Mouse (Mus musculus) ovary, postnatal 36 days (tissue): ENCODE results near the gene Myo1d.

Source experiments
- DNase-seq: peaks from one replicate; pipeline ENCODE4 v3.0.0; 2022; ENCODE audit warnings: low spot score, mixed read lengths

Gene Myo1d

DNA sequence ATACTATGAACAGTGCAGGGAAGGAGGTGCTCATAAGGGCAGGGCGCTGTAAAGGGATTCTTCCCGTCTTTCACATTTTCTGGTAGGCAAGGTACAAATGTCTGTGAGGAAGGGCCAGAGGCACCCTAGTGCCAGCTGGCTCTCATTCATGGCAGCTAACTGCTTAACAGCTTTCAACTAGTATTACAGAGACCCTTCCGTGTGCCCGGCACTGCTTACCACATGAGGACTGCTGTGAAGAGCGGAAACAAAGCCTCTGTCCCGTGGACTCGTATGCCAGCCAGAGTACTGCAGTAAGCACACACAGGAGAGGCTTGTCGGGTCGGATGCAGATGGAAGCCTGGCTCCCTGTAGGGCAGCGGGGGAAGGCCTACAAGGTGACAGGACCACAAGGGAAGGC is 229.6 kb downstream of the Myo1d start:
- DNase-seq = no peak

DNA sequence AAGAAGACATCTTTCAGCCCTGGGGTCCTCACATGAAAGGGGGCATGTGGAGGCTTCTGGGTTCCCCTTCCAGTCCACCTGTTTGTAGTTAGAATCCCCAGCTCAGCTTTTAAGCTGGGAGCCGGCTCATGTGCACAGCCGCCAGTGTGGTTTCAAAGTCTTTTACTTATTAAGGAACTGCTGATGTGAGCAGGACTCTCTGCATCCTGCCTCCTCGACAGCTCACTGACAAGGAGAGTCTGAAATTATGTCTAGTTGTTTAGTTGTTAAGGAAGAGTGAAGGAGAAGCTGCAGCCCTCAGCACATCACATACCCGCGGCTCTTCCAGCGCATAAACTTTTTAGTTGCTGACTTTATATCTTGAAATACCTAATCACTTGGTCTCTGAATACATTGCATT is 230.0 kb downstream of the Myo1d start:
- no peak for DNase-seq

DNA sequence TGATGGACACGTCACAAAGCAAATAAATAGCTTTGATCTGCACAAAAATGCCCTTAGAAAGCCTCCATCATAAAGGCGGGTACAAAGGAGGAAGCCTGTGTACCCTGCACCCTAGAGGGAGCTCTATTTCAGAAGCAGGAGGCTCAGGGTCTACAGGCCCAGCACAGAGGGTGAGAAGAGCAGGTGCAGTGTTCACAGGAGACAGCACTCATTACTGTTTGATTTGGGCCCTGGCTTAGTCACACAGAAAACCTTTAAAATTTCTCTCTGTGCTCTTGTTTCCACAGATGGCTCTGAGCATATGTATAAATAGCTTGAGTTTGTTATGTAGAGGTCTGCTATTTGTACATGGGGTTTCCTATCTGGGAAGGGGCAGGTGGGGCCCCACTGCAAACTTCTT is 233.6 kb downstream of the Myo1d start:
- DNase-seq = no peak

DNA sequence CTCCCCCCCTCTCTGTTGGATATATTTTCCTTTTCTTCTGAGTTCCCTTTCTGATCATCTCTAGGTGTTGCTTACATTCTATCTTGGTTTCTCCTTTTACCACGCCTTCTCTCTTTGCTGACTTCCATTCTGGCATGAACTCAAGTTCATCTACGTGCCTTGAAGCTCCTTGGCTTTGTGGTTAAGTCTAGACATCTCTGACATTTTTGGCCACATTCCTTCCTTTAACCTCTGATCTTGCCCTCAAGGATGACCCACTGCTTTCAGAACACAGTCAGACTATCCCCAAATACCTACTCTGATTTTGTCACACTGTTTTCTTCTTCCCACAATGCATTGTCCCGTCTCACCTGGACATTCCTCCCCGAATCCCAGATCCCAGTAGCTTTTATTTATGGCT is 240.8 kb downstream of the Myo1d start:
- no peak for DNase-seq

DNA sequence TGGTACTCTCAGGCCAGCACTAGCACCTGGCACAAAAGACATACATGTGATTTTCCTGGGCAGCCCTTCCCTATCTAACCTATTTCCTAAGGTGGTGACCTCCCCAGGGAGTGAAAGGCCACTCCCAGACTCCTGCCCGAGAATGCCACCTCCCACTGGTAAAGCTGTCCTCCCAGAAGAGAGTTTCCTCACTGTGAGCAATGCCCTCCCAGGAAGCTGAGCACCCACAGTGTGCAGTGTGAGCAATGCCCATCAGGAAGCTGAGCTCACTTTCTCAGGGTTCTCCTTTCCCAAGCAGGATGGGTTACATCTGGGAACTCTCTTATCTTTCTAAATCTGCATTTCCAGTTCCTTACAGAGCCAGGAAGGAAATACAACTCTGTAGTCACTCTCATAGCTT is 246.9 kb downstream of the Myo1d start:
- no peak for DNase-seq

DNA sequence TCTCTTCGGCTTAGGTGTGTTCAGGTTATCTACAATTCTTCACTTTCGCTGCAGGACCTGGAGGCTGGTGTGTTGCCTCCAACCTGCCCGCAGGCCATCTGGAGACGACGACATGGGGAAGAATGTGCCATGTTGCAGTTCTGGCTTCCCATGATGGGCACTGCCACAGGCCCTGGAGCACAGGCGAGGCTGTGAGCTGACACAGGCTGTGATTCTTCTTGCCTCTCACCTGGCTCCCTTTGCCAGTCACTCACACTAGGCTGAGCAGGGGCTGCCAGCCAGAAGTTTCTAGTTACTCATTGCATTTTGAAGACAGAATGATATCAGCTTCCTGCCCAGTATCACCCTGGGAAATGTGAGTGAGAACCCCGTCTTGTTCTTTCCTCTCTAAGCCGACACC is 250.7 kb downstream of the Myo1d start:
- no peak for DNase-seq

DNA sequence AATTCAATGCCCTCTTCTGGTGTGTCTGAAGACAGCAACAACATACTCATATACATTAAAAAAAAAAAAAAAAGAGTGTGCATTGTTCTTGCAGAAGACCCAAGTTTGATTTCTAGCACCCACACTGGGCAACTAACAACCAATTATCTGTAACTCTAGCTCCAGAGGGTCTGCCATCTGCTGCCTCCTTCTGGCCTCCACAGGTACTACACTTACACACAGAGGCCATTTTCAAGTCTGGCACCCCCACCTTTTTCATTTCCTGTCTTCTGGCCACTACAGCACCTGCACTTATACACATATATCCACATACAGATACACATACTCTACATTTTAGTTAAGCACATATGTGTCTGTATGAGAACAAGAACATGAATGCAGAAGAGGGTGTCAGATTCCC is 252.1 kb downstream of the Myo1d start:
- DNase-seq = no peak

DNA sequence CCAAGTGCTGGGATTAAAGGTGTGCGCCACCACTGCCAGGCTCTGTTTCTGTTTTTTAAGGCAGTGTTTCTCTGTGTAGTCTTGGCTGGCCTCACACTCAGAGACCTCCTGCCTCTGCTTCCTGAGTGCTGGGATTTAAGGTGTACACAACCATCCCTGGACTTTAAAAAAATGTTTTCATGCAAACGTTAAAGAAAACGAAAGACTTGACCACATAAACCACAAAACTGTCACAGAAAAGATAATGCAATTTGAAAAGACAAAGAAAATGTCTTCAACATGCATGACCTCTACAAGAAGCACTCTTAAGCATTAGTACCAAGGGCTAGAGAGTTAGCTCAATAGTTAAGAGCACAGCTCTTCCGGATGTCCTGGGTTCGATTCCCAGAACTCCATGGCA is 255.6 kb downstream of the Myo1d start:
- no peak for DNase-seq

DNA sequence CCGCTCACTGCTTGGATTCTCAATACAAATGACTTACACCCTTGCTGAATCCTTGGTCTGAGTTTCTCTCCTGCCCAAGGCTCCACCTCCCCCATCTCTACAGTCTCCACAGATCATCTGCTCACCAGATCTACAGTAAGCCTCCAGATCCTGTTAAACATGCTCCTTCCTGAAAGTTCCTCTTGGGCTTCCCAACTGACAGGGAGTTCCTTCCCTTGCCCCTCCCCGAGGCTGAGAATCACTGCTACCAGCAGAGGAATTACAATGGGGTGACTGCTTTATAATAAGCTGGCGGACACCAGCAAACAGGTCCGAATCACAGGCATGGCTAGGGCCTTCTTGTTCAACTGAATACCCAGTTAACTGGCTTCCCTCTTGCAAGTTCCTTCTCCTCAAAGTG is 256.4 kb downstream of the Myo1d start:
- no peak for DNase-seq

DNA sequence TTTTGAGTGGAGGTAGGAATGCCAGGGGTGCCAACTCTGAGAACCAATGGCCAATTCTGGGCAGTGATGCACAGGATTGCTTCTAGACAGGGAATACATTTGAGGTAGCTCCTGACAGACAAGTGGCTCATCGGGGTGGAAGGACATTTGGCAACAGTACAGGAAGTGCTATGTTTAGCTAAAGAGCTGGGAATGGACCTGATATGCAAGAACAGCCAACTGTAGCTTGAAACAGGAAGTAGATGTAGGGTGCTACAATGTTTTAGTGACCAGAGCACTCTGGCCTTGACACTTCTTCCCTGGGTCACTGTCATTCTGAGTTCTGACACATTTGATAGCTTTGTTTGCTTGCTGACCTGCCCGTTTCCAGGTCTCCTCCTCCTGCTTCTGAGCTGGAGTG is 257.0 kb downstream of the Myo1d start:
- no peak for DNase-seq

DNA sequence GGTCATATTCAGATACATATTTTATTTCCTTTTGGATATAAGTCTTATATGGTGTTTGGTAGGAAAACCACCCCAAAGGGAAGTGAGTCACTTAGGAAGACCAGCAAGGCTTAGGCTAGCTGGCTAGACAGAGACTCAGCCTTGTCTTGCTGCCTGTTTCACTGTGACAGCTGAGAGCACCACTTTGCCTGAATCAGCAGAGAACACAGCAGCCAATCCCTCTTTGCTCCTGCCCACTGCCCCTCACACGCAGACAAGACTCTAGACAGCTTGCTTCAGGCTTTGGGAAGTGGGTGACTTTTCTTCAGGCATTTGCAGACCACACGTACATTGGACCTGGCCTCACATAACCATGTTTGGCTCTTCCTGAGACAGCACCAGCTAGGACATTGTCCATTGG is 258.7 kb downstream of the Myo1d start:
- DNase-seq = no peak

DNA sequence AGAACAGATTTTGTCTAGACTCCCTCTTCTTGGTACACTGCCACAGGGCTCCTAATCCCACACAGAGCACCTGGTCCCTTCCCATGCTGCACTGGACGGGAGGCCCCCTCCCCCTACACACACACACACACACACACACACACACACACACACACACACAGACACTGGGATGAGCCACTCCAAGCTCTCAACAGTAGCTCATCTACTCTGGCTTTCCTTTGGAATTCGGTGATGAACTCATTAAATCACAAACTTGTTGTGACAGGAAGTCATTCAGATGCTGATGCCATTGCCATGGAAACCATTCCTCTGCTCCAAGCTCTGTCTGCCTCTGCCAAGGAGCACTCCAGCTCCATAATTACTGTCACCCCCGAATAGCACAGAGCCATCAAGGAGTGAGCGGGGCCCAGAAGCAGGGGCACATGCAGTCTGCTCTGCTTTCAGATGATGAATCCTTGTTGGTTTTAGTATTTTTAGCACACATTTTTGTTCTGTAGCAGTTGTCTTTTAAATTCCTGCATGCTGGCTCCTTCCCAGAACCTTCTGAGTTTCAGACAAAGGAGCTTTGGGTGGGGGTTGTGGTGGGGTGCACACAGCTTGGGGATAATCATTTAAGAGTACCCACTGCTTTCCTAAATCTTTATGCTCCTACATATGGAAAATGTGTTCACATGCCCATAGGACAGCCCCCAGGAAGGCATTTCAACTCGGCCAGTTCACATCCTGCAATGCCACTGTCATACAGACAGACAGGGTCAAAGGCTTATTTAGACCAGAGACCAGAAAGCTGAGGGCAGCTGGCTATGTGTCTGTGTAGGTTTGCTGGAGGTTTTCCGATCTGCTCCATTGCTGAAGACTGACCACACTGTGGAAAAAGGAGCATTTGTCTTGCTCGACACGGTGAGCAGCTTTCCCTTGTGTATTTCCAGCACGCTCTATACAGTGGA is 261.1 kb downstream of the Myo1d start:
- no peak for DNase-seq

DNA sequence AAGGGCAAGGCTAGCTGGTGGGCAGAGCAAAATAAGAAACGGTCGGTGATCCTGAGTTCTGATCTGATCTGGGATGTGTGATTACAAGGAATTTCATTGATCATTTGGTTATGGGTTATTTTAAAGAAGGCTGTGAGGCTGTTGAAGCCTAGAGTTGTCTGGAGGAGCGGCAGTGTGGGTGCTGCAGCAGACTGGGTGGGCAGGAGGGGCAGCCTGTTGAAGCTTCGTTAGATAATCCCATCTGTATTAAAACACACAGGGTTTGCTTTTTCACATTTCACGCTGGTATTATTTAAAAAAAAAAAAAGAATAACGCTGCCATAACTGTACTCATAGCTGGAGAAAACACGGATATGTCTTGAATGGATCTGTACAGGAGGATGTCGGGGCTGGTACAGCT is 263.9 kb downstream of the Myo1d start:
- no peak for DNase-seq

DNA sequence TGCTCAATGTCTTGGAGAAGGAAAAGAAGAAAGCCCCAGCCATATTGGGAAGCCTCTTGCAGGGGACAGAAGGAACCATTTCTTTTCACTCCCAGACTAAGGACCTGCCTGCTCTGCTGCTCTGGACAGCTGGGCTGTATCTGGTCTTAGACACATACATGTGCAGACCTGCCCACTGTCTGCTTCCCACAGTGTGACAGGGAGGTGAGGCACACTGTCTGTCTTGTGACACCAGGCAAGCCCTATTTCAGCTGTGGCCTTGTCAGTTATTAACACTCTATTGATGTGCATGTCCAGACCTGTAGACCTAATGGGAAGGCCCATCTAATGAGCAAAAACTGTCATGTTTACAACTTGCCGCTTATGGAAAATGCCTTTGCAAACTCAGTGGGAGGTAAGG is 264.5 kb downstream of the Myo1d start:
- no peak for DNase-seq

DNA sequence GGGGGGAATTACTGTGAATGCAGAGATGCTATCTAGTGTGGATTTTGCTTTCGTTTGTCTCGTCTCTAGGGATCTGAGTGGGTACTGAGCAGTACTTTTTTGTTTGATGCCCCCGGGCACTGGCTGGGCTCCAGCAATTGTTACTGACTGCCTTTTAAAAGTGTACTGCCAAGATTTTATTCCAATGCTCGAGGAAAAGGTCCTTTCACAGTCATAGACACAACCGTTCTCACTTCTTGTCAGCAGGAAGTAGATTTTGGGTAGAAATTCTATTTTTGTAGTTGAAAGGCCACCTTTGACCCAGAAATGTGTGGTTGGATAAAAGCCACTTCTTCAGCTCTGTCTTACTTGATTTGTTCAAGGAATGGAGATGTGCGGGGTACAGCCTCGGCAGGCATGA is 266.0 kb downstream of the Myo1d start:
- DNase-seq = no peak

DNA sequence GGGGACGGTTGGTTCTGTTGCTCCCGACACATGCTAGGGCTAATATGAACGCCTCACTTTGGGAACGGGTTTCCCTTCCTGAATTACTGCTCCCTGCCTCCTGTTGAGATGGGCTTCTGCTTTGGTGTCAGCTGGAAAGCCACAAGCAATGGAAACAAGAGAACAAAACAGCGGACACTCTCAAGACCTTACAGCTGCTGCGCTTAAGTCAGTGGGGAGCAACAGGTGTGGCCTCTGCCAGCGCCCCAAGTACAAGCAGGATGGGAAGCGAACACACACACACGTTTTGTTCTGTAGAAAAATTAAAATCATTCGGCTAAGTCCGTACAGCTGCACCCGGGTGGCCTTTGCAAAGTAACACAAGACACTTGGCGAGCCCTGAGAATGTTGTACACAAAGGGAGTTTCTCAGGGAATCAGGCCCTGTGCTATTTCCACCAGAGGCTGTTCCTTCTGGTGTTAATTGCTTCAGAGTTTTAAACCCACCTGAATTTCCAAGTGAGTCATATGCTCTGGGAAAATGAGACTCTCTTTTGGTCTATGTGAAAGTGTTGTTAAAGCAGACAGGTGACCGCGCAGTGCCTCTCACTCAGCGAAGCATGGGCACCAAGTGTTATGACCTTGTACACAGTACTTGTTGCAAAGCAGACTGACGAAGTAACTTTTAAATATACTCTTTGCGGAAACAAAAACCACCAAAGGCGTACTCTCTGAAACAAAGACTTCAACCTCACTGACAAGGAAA is 267.3 kb downstream of the Myo1d start:
- DNase-seq = no peak

DNA sequence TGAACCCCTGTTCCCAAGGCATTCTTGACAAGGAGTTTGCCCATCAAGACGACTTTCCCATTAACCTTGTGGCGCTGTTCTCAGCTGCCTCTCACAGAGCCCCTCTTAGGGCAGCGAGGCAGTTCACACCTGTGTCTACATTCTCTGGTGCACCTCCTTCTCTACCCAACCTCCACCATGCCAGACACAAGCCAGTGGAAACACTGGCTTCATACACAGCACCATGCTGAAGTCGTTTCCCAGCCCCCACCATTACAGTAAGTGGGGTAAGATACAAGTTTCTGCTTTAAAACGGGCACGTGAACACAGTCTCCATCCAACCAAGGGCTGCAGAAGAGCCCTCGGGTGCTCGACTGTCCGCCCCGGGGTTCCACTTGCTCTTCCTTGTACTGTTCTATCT is 269.7 kb downstream of the Myo1d start:
- DNase-seq = no peak

DNA sequence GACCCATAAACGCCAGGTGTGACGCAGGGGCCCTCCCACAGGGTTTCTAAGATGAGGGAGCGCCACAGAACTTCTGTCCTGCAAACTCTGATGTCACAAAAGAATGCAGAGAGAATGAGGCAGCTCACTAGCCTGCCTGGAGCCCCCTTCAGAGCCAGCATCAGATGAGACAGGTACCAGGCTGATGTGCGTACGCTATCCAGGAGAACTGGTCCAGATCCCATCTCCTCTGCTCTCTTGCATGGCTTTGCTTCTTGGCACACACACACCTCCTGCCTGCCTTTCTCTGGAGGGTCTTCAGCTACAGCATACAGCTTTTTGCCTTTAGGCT is 270.7 kb downstream of the Myo1d start:
- no peak for DNase-seq

DNA sequence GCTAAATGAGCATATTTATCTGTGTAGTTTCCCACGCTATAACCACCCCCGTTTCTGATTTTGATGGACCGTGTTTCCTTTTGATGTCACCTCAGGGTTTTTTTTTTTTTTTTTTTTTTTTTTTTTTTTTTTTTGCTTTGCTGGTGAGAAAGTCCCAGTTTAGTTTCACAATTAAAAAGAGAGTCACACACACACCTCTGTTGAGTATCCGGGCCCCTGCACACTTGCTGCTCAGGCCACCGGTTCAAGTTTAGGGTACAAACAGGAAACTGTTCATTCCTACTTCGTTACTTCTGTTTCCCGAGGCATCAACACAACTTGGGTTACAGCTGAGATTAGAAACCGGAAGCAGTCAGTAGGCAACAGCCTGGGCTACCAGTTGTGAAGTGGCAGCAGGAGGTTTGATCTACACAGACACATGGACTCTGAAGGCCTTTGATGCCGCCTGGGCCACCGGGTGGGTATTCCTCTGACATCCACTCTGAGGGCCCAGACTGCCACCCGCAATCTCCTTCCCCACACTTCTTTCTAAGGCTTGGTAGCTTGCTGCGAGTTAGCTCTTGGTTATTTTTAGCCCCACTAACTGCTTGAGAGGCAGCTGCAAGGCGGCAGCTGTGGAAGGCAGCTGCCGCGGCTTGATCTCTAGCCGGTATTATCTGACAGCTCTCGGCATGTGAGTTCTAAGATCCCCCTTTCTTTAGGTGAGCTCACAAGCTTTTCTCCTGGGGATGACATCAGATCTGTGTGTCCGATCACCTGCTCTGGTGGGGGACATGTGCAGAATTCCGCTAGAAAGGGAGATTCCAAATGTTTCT is 271.3 kb downstream of the Myo1d start:
- DNase-seq = no peak

DNA sequence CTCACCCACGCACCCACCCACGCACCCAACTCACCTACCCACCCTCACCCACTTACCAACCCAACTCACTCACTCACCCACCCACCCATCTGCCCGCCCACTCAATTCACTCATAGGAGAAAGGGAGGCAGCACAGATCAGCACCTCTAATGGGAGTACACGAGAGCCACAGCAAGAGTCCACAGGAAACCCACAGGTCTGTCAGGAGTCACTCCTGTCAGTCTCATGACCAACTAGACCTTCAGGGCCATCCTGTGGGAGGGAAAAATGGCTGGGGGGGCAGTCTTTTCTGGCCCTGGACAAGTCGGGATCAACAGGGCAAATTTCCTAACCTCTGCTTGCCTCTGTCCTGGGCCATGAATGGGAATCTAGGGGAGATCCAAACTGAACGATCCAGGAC is 272.0 kb downstream of the Myo1d start:
- no peak for DNase-seq

DNA sequence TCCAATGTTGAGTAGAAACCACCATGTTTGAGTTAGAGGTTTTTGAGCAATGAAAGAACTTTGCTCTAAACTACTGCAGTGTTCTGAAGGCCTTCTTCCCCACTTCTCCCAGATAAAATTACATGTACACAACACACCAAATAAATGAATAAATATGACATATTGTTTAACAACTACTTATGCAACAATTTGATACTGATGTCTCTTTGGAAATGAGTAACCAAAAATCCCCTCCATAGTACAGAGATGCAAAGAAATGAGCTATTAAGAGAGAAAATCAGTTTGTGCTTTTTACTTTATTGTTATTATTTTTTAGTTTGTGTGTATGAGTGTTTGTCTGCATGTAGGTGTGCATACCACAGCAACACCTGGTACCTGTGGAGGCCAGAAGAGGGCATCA is 273.3 kb downstream of the Myo1d start:
- no peak for DNase-seq

DNA sequence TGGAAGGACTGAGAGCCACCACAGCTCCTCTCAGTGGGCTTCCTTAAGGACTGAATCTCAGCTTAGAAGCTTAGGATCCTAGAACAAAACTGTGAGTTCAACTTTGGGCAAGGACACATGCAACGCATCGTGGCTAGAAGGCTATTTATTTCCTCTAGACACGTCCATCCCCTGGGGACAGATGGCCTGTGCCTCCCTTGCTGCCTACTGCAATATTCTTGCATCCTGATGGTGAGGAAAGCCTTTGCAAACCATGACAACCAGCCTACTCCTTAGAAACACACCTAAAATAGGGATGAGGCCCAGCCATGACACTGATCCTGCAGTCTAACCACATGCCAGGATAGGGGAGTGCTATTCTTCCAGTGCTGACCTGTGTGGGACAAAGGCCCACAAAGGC is 274.2 kb downstream of the Myo1d start:
- DNase-seq = no peak
